Mouse (Mus musculus): ENCODE data around the gene Dbp. TPM values are rescaled to one million over a fixed set of nuclear protein-coding genes. Genes with fewer than 3 reads are reported as not detected.
A peak's percentile ranks its signal among the peaks of the same experiment; 100 is the strongest.

The Dbp gene
- total and polyA plus RNA-seq, 3 experiments, result 22.5 to 24.4 TPM; not detected in 1

GRCm38 (mm10) chr7:45742338-45742737 lies 37.5 kb downstream of the Dbp start:
- TF ChIP-seq ETS1 (IDR thresholded peaks at IDR 0.05; ENCODE audit: low read depth, low read length) (peak; percentile 15; the same call in 1 of the 2 replicates), SMC3 (IDR thresholded peaks at IDR 0.05; ENCODE audit: low read depth, low read length) (peak; percentile 31), MAFK (IDR thresholded peaks at IDR 0.05; ENCODE audit: borderline replicate concordance, low read depth, low read length) (no peak), EP300 (IDR thresholded peaks at IDR 0.05; ENCODE audit: low read depth in 1 of 2, low read length in 2 of 2) (no peak), MYB (IDR thresholded peaks at IDR 0.05; ENCODE audit: low read depth, low read length) (no peak), CTCF (IDR thresholded peaks at IDR 0.05 in 2 of 3, conservative IDR thresholded peaks at IDR 0.05 in 1 of 3; ENCODE audit: control insufficient read depth in 1 of 3, insufficient read depth in 1 of 3, low read depth in 2 of 3, low read length in 3 of 3, poor library complexity in 1 of 3, severe bottlenecking in 1 of 3) (peak; percentile 6 to 41 (median 35); a peak in 3 of 6 replicates), TAL1 (IDR thresholded peaks at IDR 0.05; ENCODE audit: low read length) (no peak), UBTF (IDR thresholded peaks at IDR 0.05; ENCODE audit: borderline replicate concordance, insufficient read depth, low read depth, low read length) (no peak), ZC3H11A (IDR thresholded peaks at IDR 0.05; ENCODE audit: low read depth, low read length) (peak; percentile 23; the same call in 1 of the 2 replicates), NELFE (IDR thresholded peaks at IDR 0.05; ENCODE audit: low read depth, low read length) (no peak), MYC (IDR thresholded peaks at IDR 0.05; ENCODE audit: low read depth, low read length) (0 out of 2 replicates have a peak, but pooled peaks have one; percentile 14), ZNF384 (IDR thresholded peaks at IDR 0.05; ENCODE audit: low read depth, low read length) (no peak), ELF1 (IDR thresholded peaks at IDR 0.05; ENCODE audit: low read depth, low read length) (no peak), MAX (IDR thresholded peaks at IDR 0.05; ENCODE audit: low read length) (no peak), RAD21 (IDR thresholded peaks at IDR 0.05; ENCODE audit: low read depth, low read length) (peak; percentile 2; the same call in 1 of the 2 replicates), MEF2A (IDR thresholded peaks at IDR 0.05; ENCODE audit: extremely low read depth, insufficient replicate concordance, low read depth, low read length, poor library complexity, severe bottlenecking) (no peak)
- H3K9me3 ChIP-seq (replicated peaks; ENCODE audit: insufficient read depth, low read length), result no peaks in the 10 kb centered on the region
- H3K9ac ChIP-seq (ENCODE audit: control insufficient read depth, low read depth, low read length, poor library complexity, severe bottlenecking), result no peak overlapping the region
- peaks cover 0 to 8% of the 10 kb centered on the region in 2 experiments; a peak in 1 of 4 replicates for H3K36me3 ChIP-seq (ENCODE audit: control insufficient read depth in 1 of 2, insufficient read depth in 2 of 2, low read length in 2 of 2)
- H3K4me3 ChIP-seq (ENCODE audit: control insufficient read depth in 1 of 2, insufficient read depth in 1 of 2, low read depth in 2 of 2, low read length in 2 of 2), result peak overlapping the region in 1 of 2 experiments; percentile 5; a peak in 1 of 4 replicates
- no peaks in the 10 kb centered on the region for H3K79me2 ChIP-seq (ENCODE audit: control insufficient read depth, insufficient read depth, low read length, poor library complexity)
- DNase-seq (ENCODE audit: low read depth, low spot score), result peak; percentile 47
- peaks cover 0 to 16% of the 10 kb centered on the region in 2 experiments; a peak in 2 of 4 replicates for H3K4me1 ChIP-seq (ENCODE audit: control insufficient read depth in 1 of 2, insufficient read depth in 2 of 2, low read length in 2 of 2)
- H3K27me3 ChIP-seq (ENCODE audit: control insufficient read depth in 1 of 2, insufficient read depth in 2 of 2, low read length in 2 of 2), result no peaks in the 10 kb centered on the region
- H3K27ac ChIP-seq (ENCODE audit: control insufficient read depth, low read depth, low read length), result no peak overlapping the region

GRCm38 (mm10) chr7:45744387-45744786 lies 39.5 kb downstream of the Dbp start:
- TF ChIP-seq BHLHE40 (IDR thresholded peaks at IDR 0.05; ENCODE audit: borderline replicate concordance, low read depth, low read length) (no peak), NELFE (IDR thresholded peaks at IDR 0.05; ENCODE audit: low read depth, low read length) (no peak), KAT2A (conservative IDR thresholded peaks at IDR 0.05; ENCODE audit: low read depth, low read length) (no peak), CHD2 (IDR thresholded peaks at IDR 0.05; ENCODE audit: low read length) (peak; percentile 93)
- Histone ChIP-seq H3K79me2 (ENCODE audit: control insufficient read depth, insufficient read depth, low read length, poor library complexity) (no peaks in the 10 kb centered on the region), H3K27me3 (ENCODE audit: control insufficient read depth in 1 of 2, insufficient read depth in 2 of 2, low read length in 2 of 2) (no peaks in the 10 kb centered on the region), H3K9ac (ENCODE audit: control insufficient read depth, low read depth, low read length, poor library complexity, severe bottlenecking) (no peak overlapping the region), H3K4me1 (ENCODE audit: control insufficient read depth in 1 of 2, insufficient read depth in 2 of 2, low read length in 2 of 2) (peaks cover 0 to 16% of the 10 kb centered on the region in 2 experiments; a peak in 2 of 4 replicates), H3K27ac (ENCODE audit: control insufficient read depth, low read depth, low read length) (no peak overlapping the region), H3K9me3 (replicated peaks; ENCODE audit: insufficient read depth, low read length) (no peaks in the 10 kb centered on the region), H3K4me3 (ENCODE audit: control insufficient read depth in 1 of 2, insufficient read depth in 1 of 2, low read depth in 2 of 2, low read length in 2 of 2) (no peak overlapping the region), H3K36me3 (ENCODE audit: control insufficient read depth in 1 of 2, insufficient read depth in 2 of 2, low read length in 2 of 2) (peaks cover 0 to 8% of the 10 kb centered on the region in 2 experiments; a peak in 1 of 4 replicates)
- peak; percentile 78 for DNase-seq (ENCODE audit: low read depth, low spot score)
